Mouse (Mus musculus): ENCODE results near the gene Hmg20a.

DNA sequence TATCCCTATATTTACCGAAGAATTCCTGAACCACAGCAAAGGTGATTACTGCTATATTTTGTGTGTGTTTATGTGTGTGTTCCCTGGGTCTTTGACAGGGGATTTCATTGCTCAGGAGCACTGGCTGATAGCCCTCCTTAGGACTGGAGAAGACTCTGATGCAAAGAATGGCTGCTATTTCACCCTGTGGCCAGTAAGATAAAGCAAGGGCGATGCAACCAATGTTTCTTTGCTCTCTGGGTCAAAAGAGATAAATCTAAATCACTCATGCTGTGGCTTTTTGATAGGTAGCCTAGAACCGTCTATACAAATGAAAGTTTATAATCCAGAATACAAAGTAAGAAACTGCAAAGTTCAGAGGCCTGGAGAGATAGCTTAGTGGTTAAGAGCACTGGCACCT, 69.2 kb downstream of the Hmg20a start:
- TF ChIP-seq EP300 (IDR thresholded peaks at IDR 0.05; ENCODE audit: low read depth) = no peak
- no peak for TF ChIP-seq CTCF (IDR thresholded peaks at IDR 0.05; ENCODE audit: low read depth)
